Mouse (Mus musculus): ENCODE results near the gene Slc17a7.

DNA sequence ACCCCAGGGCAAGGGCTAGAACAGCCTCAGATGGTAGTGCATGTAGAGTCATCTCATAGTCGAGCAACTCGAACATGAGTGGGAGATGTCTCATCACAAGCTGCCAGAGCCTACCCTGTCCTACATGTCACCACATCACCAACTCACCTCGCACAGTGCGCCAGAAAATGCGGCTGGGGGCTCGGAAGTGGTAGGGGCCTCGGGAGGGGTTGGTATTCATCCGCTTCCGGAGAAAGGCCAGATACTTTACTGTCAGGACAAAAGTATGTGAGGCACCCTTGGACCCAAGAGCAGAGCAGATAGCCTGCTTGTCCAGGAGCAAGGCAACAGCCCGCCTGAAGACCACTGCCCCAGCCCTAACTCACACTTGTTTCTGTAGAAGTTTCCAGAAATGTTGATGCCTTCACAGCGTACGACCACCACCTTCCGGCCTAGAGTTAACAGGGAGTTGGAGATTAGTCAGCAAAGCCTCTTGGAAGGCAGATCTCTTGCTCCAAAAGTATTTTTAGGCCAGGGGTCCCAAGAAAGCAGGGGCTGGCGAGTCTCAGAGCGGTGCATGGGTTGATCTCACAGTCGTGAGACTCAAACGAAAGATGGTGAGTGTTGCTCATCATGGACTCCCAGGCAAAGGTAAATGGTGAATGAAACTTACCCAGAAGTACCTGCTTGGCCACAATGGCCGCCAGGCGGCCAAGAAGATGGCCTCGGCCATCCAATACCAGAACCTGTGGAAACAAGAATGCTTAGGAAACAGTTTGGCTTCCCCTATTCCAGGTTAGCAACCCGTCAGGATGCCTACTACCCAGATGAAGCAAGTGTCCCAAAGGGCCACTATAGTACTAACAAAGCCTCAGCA, 36.7 kb upstream of the Slc17a7 start:
- TF ChIP-seq POLR2A (IDR thresholded peaks at IDR 0.05; ENCODE audit: control insufficient read depth, low read depth, low read length) (no peak), CTCF (IDR thresholded peaks at IDR 0.05; ENCODE audit: control insufficient read depth, insufficient read depth, insufficient replicate concordance, low read depth, low read length) (no peak)

Measured in testis, adult 2 months (tissue).